Mouse (Mus musculus) duodenum, adult 2 months (tissue): Measurements from ENCODE around the gene Cct8l1. TPM values are rescaled to one million over a fixed set of nuclear protein-coding genes. Genes with fewer than 3 reads are reported as not detected.

Experiments used
- polyA plus RNA-seq: library from polyadenylated mRNA; depleted of rRNA; stranded (reverse); fragments of >200 nt; gene quantifications from 2 replicates; pipeline ENCODE4 v1.2.3, GENCODE M21; 2012; ENCODE audit warnings: low replicate concordance; rRNA removed

Gene Cct8l1
- not detected in 2 replicates for polyA plus RNA-seq

GRCm38 (mm10) chr5:25515767-25516166, at the start of gene Cct8l1:
Cct8l1 (plus strand) TSS chr5:25516067.

DNA sequence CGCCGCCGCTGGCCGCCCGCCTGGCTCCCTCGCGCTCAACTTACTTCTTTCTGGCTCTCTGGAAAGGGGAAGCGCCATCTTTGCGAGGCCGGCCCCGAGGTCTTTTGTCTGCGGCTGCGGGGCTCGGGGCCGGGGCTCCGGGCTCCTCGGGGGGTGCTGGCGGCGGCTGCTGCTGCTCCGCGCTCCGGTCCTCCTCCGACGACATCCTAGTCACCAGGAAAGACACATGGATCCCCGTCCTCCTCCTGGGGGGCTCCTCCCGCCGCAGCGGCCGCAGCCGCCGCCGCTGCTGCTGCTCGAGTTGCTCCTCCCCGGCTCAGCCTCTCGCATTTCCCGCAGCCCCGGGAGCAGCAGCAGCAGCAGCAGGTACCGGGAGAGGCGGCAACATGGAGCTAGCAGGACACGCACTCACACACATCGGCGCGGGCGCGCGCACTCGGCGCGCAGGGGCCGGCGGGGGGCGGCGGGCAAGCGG, 17.5 kb upstream of the Cct8l1 start, which contains the start of gene Kmt2c:
Gene Kmt2c (minus strand): TSS at position 438 of the 475 bp plus-strand sequence.

Other genes with a start within 250 kb of the Cct8l1 start
- 4.6 and 5.4 TPM in 2 replicates for gene Kmt2c, start 17.3 kb upstream of the Cct8l1 start, polyA plus RNA-seq
- 0.69 and 1.6 TPM in 2 replicates for gene Xrcc2, start 189.8 kb downstream of the Cct8l1 start, polyA plus RNA-seq
- gene Actr3b, start 243.9 kb downstream of the Cct8l1 start, polyA plus RNA-seq: 0.06 and 0.07 TPM in 2 replicates